Mouse (Mus musculus): ENCODE measurements at regions not wholly inside any gene's neighbourhood (a gene's known extent, or its start where the extent isn't known, plus 50 kb on each side); places are given as distances from the start of the nearest gene placed in this dataset.

GRCm38 (mm10) chr1:195312426-195312825 is 135.9 kb upstream of the Cr2 start:
- Histone ChIP-seq H3K79me2 (replicated peaks; ENCODE audit: control insufficient read depth, insufficient read depth, low read length) (no peaks in the 10 kb centered on the region), H3K4me1 (ENCODE audit: control insufficient read depth, insufficient read depth, low read length) (no peaks in the 10 kb centered on the region), H3K4me3 (no peak overlapping the region), H3K27ac (no peak overlapping the region), H3K9ac (ENCODE audit: low read depth, low read length) (no peak overlapping the region), H3K27me3 (ENCODE audit: control insufficient read depth, insufficient read depth, low read length) (no peaks in the 10 kb centered on the region), H3K36me3 (ENCODE audit: control insufficient read depth, insufficient read depth, low read length) (no peaks in the 10 kb centered on the region)
- DNase-seq, result peak in 1 of 2 experiments; percentile 3
- no peak for TF ChIP-seq EP300 (IDR thresholded peaks at IDR 0.05; ENCODE audit: insufficient read depth, low read depth, low read length)
- no peak for TF ChIP-seq POLR2A (IDR thresholded peaks at IDR 0.05; ENCODE audit: insufficient read depth, low read depth, low read length)
- no peak for TF ChIP-seq CTCF (IDR thresholded peaks at IDR 0.05)
- intact Hi-C loops (cut with DNase I), result no loop called here
- WGBS, result 56% methylated on average over 2 of the region's 2 CpGs

DNA sequence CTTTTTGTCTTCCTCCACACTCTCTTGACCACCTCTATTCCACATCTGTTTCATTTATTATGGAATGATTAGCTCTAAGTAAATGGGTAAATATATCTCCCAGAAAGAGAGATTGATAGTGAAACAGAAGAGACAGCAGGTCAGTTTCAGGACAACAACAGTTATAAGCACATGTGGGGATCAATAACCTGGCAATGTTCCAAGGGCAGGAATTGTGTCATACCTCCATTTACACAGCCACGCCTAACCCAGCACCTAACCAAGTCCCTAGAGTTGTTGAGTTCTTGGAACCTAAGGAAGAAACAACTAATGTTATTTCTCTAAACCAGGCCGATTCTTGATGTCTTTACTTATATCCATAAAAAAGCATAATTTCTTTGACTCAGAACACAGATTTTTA is 108.6 kb upstream of the Cr2 start:
- Histone ChIP-seq H3K79me2 (replicated peaks; ENCODE audit: control insufficient read depth, insufficient read depth, low read length) (no peaks in the 10 kb centered on the region), H3K4me3 (no peak overlapping the region), H3K36me3 (ENCODE audit: control insufficient read depth, insufficient read depth, low read length) (no peaks in the 10 kb centered on the region), H3K27ac (no peak overlapping the region), H3K27me3 (ENCODE audit: control insufficient read depth, insufficient read depth, low read length) (no peaks in the 10 kb centered on the region), H3K4me1 (ENCODE audit: control insufficient read depth, insufficient read depth, low read length) (no peaks in the 10 kb centered on the region), H3K9ac (ENCODE audit: low read depth, low read length) (no peak overlapping the region)
- TF ChIP-seq CTCF (IDR thresholded peaks at IDR 0.05) (no peak), EP300 (IDR thresholded peaks at IDR 0.05; ENCODE audit: insufficient read depth, low read depth, low read length) (no peak)
- no peak for DNase-seq
- 73% methylated on average over 2 of the region's 2 CpGs for WGBS
- intact Hi-C loops (cut with DNase I), result no loop called here

GRCm38 (mm10) chr1:195241496-195241895 is 65.0 kb upstream of the Cr2 start:
- H3K4me1 ChIP-seq (ENCODE audit: control insufficient read depth, insufficient read depth, low read length), result no peaks in the 10 kb centered on the region
- 2% methylated on average over 30 of the region's 30 CpGs for WGBS
- H3K27ac ChIP-seq, result no peak overlapping the region
- no peaks in the 10 kb centered on the region for H3K36me3 ChIP-seq (ENCODE audit: control insufficient read depth, insufficient read depth, low read length)
- peak; percentile 93 to 99 for DNase-seq
- no peaks in the 10 kb centered on the region for H3K27me3 ChIP-seq (ENCODE audit: control insufficient read depth, insufficient read depth, low read length)
- no peak for TF ChIP-seq CTCF (IDR thresholded peaks at IDR 0.05)
- no peak for TF ChIP-seq EP300 (IDR thresholded peaks at IDR 0.05; ENCODE audit: insufficient read depth, low read depth, low read length)
- no peak for TF ChIP-seq POLR2A (IDR thresholded peaks at IDR 0.05; ENCODE audit: insufficient read depth, low read depth, low read length)
- H3K79me2 ChIP-seq (replicated peaks; ENCODE audit: control insufficient read depth, insufficient read depth, low read length), result no peaks in the 10 kb centered on the region
- no peak overlapping the region for H3K4me3 ChIP-seq
- no peak overlapping the region for H3K9ac ChIP-seq (ENCODE audit: low read depth, low read length)
- intact Hi-C loops (cut with DNase I), result no loop called here

GRCm38 (mm10) chr1:195232658-195233057 is 56.1 kb upstream of the Cr2 start:
- peak in 1 of 2 experiments; percentile 9 for DNase-seq
- no peak overlapping the region for H3K27ac ChIP-seq
- H3K79me2 ChIP-seq (replicated peaks; ENCODE audit: control insufficient read depth, insufficient read depth, low read length), result no peaks in the 10 kb centered on the region
- TF ChIP-seq EP300 (IDR thresholded peaks at IDR 0.05; ENCODE audit: insufficient read depth, low read depth, low read length), result no peak
- TF ChIP-seq CTCF (IDR thresholded peaks at IDR 0.05), result peak; percentile 79
- H3K36me3 ChIP-seq (ENCODE audit: control insufficient read depth, insufficient read depth, low read length), result no peaks in the 10 kb centered on the region
- no peak overlapping the region for H3K9ac ChIP-seq (ENCODE audit: low read depth, low read length)
- H3K4me1 ChIP-seq (ENCODE audit: control insufficient read depth, insufficient read depth, low read length), result no peaks in the 10 kb centered on the region
- intact Hi-C loops (cut with DNase I), result loop anchor here (2.0 kb wide), 1 partner anchor 102 kb away; the partner anchor contains the start of gene Cr1l
- H3K27me3 ChIP-seq (ENCODE audit: control insufficient read depth, insufficient read depth, low read length), result no peaks in the 10 kb centered on the region
- H3K4me3 ChIP-seq, result no peak overlapping the region

DNA sequence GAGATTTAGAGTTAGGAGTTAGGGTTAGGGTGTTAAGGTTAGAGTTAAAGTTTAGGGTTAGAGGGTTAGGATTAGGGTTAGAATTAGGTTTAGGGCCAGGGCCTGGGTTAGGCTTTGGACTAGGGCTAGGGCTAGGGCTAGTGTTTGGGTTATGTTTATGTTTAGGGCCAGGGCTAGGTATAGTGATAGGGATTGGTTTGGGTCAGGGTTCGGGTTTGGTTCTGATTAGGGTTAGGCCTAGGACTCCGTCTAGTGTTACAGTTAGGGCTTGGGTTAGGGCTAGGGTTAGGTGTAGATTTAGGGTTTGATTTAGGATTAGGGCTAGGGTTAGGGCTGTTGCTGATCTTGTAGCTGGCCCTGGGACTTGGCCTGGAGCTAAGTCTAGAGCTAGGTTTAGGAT is 50.5 kb upstream of the Cr2 start:
- Histone ChIP-seq H3K9ac (ENCODE audit: low read depth, low read length) (no peak overlapping the region), H3K36me3 (ENCODE audit: control insufficient read depth, insufficient read depth, low read length) (no peaks in the 10 kb centered on the region), H3K4me3 (no peak overlapping the region), H3K79me2 (replicated peaks; ENCODE audit: control insufficient read depth, insufficient read depth, low read length) (no peaks in the 10 kb centered on the region), H3K4me1 (ENCODE audit: control insufficient read depth, insufficient read depth, low read length) (no peaks in the 10 kb centered on the region), H3K27me3 (ENCODE audit: control insufficient read depth, insufficient read depth, low read length) (no peaks in the 10 kb centered on the region), H3K27ac (no peak overlapping the region)
- WGBS, result 89% methylated on average over 2 of the region's 2 CpGs
- intact Hi-C loops (cut with DNase I), result no loop called here
- TF ChIP-seq POLR2A (IDR thresholded peaks at IDR 0.05; ENCODE audit: insufficient read depth, low read depth, low read length) (no peak), EP300 (IDR thresholded peaks at IDR 0.05; ENCODE audit: insufficient read depth, low read depth, low read length) (no peak), CTCF (IDR thresholded peaks at IDR 0.05) (no peak)
- DNase-seq, result no peak

Small RNAs in the stretch of these regions (microRNA-seq; reads per million reads assigned to microRNA genes)
- 0 reads per million in 2 experiments for gene Gm24802
